Mouse (Mus musculus) liver, adult 2 months (tissue): ENCODE results near the gene Ice1.

Experiments used
- CTCF ChIP-seq: fragments of 200-500 bp; IDR thresholded peaks from 2 replicates; pipeline ENCODE4 v1.5.1; 2011; ENCODE audit warnings: low read depth, low read length, control low read depth
- POLR2A ChIP-seq: fragments of 200-500 bp; IDR thresholded peaks from 2 replicates; pipeline ENCODE4 v1.6.1; 2011; ENCODE audit warnings: low read length, control low read depth; ENCODE audit not compliant: insufficient read depth; ENCODE audit errors: extremely low read depth

GRCm38 (mm10) chr13:70621509-70621908, 15.9 kb downstream of the Ice1 start:
- TF ChIP-seq CTCF (no peak), POLR2A (no peak)
